Mouse (Mus musculus): Measurements from ENCODE around the gene Gm40193. TPM values are rescaled to one million over a fixed set of nuclear protein-coding genes. Genes with fewer than 3 reads are reported as not detected.
"Not testable (repeated sequence)": the region's sequence is repeated elsewhere in the genome, so short reads cannot be mapped to it uniquely, and the experiment has no call there.

Gm40193 gene
- polyA plus RNA-seq, 1 experiment = not detected

DNA sequence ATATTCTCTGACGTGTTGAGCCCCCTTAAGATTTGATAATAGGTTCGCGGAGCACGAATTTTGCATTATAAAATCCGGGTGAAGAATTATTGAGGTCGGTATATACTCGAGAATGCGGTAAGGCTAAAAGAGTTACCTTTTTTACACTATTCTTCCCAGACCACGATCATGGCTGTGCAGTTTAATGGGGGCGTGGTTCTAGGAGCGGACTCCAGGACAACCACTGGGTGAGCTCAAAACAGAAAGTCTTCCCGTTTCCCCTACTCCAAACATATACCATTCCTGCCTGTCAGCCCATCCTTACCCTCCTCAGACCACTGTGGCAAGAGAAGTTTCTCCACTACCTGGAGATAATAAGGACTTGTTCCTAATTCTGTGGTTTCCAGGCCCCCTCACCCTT is 7.0 kb downstream of the Gm40193 start:
- Histone ChIP-seq H3K36me3 (ENCODE audit: control insufficient read depth, insufficient read depth, low read length) (no peaks in the 10 kb centered on the region), H3K27me3 (ENCODE audit: control insufficient read depth, insufficient read depth, low read length) (no peaks in the 10 kb centered on the region), H3K27ac (ENCODE audit: control insufficient read depth, insufficient read depth, low read depth, low read length) (no peak overlapping the region), H3K4me3 (ENCODE audit: control insufficient read depth, low read depth, low read length) (peak overlapping the region; percentile 91), H3K4me1 (ENCODE audit: control insufficient read depth, insufficient read depth, low read length) (0 out of 2 replicates have a peak, but pooled peaks cover 2% of the 10 kb centered on the region)
- TF ChIP-seq CTCF (IDR thresholded peaks at IDR 0.05; ENCODE audit: control insufficient read depth, insufficient read depth, insufficient replicate concordance, low read depth, low read length) (no peak), POLR2A (IDR thresholded peaks at IDR 0.05; ENCODE audit: control insufficient read depth, low read depth, low read length) (no peak)

DNA sequence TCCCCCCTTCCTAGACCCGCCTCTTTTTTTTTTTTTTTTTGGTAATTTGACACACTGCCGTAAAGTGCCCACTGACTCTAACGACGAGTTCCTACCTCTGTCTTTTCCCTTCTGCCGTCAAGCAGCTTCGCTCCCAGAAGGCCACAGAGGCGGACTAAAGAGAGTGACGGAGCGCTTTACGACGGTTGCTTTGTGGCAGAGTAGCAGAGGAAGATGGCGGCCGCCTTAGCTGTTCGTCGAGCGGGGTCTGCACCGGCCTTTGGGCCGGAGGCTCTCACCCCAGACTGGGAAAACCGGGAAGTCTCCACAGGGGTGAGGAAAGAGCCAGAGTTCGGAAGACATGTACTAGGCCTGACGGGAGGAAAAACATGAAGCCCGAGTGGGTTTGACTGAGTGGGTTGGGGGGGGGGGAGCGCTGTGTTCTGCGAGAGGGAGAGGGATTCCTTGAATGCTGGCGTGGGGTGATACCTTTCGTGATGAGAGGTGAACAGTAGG is 7.5 kb downstream of the Gm40193 start, which contains the start of gene Psmb6:
Gene Psmb6 (plus strand): TSS at position 184 of the 495 bp plus-strand sequence.
- H3K36me3 ChIP-seq (ENCODE audit: control insufficient read depth, insufficient read depth, low read length) = no peaks in the 10 kb centered on the region
- peaks cover 7% of the 10 kb centered on the region for H3K4me1 ChIP-seq (ENCODE audit: control insufficient read depth, insufficient read depth, low read length)
- peak within 1 kb of the TSS; percentile 68; the same call in 1 of the 2 replicates for H3K27ac ChIP-seq (ENCODE audit: control insufficient read depth, insufficient read depth, low read depth, low read length)
- TF ChIP-seq CTCF (IDR thresholded peaks at IDR 0.05; ENCODE audit: control insufficient read depth, insufficient read depth, insufficient replicate concordance, low read depth, low read length) (no peak), POLR2A (IDR thresholded peaks at IDR 0.05; ENCODE audit: control insufficient read depth, low read depth, low read length) (peak; percentile 86)
- H3K4me3 ChIP-seq (ENCODE audit: control insufficient read depth, low read depth, low read length) = peak within 1 kb of the TSS; percentile 91
- no peaks in the 10 kb centered on the region for H3K27me3 ChIP-seq (ENCODE audit: control insufficient read depth, insufficient read depth, low read length)

DNA sequence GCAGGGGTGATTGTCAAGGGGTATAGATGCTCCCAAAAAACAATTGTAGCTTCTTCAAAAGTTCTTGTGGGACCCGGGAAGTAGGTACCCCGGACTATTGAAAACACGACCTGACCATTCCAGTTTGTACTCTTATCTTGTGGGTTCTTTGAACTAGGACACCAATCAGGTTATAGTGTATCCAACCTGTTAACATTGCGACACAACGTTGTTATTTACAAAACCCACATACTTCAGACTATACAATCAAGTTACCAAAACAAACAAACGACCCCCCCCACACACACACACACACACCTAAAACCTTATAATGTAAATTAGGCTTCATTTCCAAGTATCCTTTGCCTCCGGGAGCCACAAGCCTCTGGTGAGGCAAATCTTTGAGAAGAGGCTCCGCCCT is 8.0 kb downstream of the Gm40193 start:
- peaks cover 9% of the 10 kb centered on the region for H3K4me1 ChIP-seq (ENCODE audit: control insufficient read depth, insufficient read depth, low read length)
- peak overlapping the region; percentile 91 for H3K4me3 ChIP-seq (ENCODE audit: control insufficient read depth, low read depth, low read length)
- no peak overlapping the region for H3K27ac ChIP-seq (ENCODE audit: control insufficient read depth, insufficient read depth, low read depth, low read length)
- no peaks in the 10 kb centered on the region for H3K27me3 ChIP-seq (ENCODE audit: control insufficient read depth, insufficient read depth, low read length)
- TF ChIP-seq POLR2A (IDR thresholded peaks at IDR 0.05; ENCODE audit: control insufficient read depth, low read depth, low read length) (no peak), CTCF (IDR thresholded peaks at IDR 0.05; ENCODE audit: control insufficient read depth, insufficient read depth, insufficient replicate concordance, low read depth, low read length) (no peak)
- no peaks in the 10 kb centered on the region for H3K36me3 ChIP-seq (ENCODE audit: control insufficient read depth, insufficient read depth, low read length)

DNA sequence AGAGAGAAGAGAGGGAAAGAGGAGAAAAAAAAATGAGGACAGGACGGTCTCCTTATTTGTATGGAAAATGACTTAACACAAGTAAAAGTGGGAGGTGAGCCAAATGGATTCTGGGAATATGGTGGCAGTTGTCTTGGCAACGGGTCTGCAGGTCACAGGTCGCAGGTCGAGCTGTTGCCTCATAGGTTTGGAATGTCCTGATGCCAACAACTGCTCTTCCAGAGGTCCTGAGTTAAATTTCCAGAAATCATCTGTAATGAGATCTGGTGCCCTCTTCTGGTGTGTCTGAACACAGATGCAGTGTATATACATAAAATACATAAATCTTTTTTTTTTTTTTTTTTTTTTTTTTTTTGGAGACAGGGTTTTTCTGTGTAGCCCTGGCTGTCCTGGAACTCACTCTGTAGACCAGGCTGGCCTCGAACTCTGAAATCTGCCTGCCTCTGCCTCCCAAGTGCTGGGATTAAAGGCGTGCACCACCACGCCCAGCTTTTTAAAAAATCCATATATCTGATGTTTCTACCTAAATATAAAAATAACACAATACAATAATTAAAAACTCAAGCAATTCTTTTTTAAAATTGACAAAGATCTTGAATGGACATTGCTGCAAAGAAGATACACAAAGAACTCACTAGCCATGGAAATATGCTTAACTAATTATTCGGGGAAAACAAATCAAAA is 9.3 kb downstream of the Gm40193 start:
- not testable (repeated sequence) for H3K27ac ChIP-seq (ENCODE audit: control insufficient read depth, insufficient read depth, low read depth, low read length); H3K4me3 ChIP-seq (ENCODE audit: control insufficient read depth, low read depth, low read length); H3K36me3 ChIP-seq (ENCODE audit: control insufficient read depth, insufficient read depth, low read length); H3K27me3 ChIP-seq (ENCODE audit: control insufficient read depth, insufficient read depth, low read length)
- H3K4me1 ChIP-seq (ENCODE audit: control insufficient read depth, insufficient read depth, low read length) = peaks cover 10% of the 10 kb centered on the region

DNA sequence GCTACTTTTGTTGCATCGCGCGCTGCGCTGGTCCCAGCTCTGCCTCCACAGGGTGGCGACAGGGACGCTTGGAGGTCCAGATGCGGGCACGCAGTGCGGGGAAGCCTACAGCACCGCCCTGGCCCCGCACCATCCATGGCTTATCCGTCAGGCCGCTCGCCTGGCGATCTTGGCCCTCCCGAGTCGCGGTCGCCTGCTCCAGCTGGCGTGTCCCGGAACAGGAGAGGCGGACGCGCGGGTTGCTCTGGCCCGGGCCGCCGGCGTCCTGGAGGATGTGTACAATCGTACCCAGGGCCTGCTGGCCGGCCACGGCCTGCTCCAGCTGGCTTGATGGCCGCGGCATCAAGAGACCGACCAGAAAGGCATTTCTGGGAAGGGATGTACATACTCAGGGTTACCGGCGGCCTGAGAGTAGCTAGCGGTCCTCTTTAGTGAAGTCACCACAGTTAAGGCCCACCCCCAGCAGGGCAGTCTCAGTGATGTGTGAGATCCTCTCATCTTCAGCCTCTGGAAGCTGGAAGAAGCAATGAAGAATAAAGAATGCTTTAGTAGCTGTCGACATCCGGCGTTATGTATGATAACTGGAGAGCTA is 12.5 kb downstream of the Gm40193 start:
- Histone ChIP-seq H3K36me3 (ENCODE audit: control insufficient read depth, insufficient read depth, low read length) (no peaks in the 10 kb centered on the region), H3K4me1 (ENCODE audit: control insufficient read depth, insufficient read depth, low read length) (peaks cover 10% of the 10 kb centered on the region), H3K4me3 (ENCODE audit: control insufficient read depth, low read depth, low read length) (peak overlapping the region; percentile 62), H3K27me3 (ENCODE audit: control insufficient read depth, insufficient read depth, low read length) (no peaks in the 10 kb centered on the region), H3K27ac (ENCODE audit: control insufficient read depth, insufficient read depth, low read depth, low read length) (no peak overlapping the region)
- TF ChIP-seq POLR2A (IDR thresholded peaks at IDR 0.05; ENCODE audit: control insufficient read depth, low read depth, low read length) = no peak
- no peak for TF ChIP-seq CTCF (IDR thresholded peaks at IDR 0.05; ENCODE audit: control insufficient read depth, insufficient read depth, insufficient replicate concordance, low read depth, low read length)

DNA sequence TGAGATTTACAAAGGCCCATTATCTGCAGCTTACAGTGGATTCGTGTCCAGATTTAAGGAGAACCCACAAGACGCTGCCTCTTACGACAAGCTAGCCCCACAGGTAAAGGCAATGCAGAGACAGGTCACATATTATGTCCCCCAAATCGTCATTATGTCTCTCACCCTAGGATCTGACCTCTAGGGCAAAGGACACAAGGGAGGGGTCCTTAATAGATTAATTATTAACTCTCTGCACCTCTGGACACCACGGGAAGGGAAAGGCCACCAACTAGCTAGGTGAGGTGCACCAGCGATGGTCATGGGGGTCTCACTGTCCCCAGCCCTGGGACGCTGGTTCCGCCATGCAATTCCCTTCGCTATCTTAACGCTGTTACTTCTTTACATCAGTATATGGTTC is 13.8 kb downstream of the Gm40193 start, which contains the start of gene Gltpd2:
Gene Gltpd2 (plus strand): TSS at position 274 of the 400 bp plus-strand sequence.
- TF ChIP-seq POLR2A (IDR thresholded peaks at IDR 0.05; ENCODE audit: control insufficient read depth, low read depth, low read length) (no peak), CTCF (IDR thresholded peaks at IDR 0.05; ENCODE audit: control insufficient read depth, insufficient read depth, insufficient replicate concordance, low read depth, low read length) (no peak)
- H3K4me1 ChIP-seq (ENCODE audit: control insufficient read depth, insufficient read depth, low read length) = peaks cover 10% of the 10 kb centered on the region
- H3K4me3 ChIP-seq (ENCODE audit: control insufficient read depth, low read depth, low read length) = peak within 1 kb of the TSS; percentile 62
- no peaks in the 10 kb centered on the region for H3K36me3 ChIP-seq (ENCODE audit: control insufficient read depth, insufficient read depth, low read length)
- no peak within 1 kb of the TSS for H3K27ac ChIP-seq (ENCODE audit: control insufficient read depth, insufficient read depth, low read depth, low read length)
- no peaks in the 10 kb centered on the region for H3K27me3 ChIP-seq (ENCODE audit: control insufficient read depth, insufficient read depth, low read length)

DNA sequence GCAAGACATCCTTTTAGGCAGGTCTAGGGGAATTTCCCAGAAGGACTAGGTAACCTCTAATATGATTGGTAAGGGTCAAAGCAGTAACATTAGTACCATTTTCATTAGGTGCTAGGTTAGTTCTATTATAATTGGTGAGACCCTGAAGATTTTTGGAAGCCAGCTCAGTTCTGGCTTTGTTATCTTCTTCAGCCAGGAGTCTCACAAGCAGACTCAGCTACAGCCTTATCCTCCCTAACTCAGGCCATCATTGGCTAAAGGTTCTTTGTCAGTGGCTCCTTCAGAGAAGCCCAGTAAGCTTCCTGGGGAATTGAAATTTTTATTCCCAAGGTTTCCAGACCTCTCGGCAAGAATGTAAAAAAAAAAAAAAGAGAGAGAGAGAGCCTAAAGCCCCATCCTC is 14.3 kb downstream of the Gm40193 start:
- Histone ChIP-seq H3K27ac (ENCODE audit: control insufficient read depth, insufficient read depth, low read depth, low read length) (no peak overlapping the region), H3K27me3 (ENCODE audit: control insufficient read depth, insufficient read depth, low read length) (no peaks in the 10 kb centered on the region), H3K4me1 (ENCODE audit: control insufficient read depth, insufficient read depth, low read length) (peaks cover 10% of the 10 kb centered on the region), H3K4me3 (ENCODE audit: control insufficient read depth, low read depth, low read length) (no peak overlapping the region), H3K36me3 (ENCODE audit: control insufficient read depth, insufficient read depth, low read length) (no peaks in the 10 kb centered on the region)
- no peak for TF ChIP-seq CTCF (IDR thresholded peaks at IDR 0.05; ENCODE audit: control insufficient read depth, insufficient read depth, insufficient replicate concordance, low read depth, low read length)
